Mouse (Mus musculus) MEL-GATA-1-ER (cell line): Measurements from ENCODE around the gene Txk.

ENCODE experiments used
- DNase-seq: peaks from one replicate; pipeline ENCODE4 v3.0.0-alpha.2; 2012; ENCODE audit warnings: low read depth; ENCODE audit errors: extremely low read depth

Txk gene

DNA sequence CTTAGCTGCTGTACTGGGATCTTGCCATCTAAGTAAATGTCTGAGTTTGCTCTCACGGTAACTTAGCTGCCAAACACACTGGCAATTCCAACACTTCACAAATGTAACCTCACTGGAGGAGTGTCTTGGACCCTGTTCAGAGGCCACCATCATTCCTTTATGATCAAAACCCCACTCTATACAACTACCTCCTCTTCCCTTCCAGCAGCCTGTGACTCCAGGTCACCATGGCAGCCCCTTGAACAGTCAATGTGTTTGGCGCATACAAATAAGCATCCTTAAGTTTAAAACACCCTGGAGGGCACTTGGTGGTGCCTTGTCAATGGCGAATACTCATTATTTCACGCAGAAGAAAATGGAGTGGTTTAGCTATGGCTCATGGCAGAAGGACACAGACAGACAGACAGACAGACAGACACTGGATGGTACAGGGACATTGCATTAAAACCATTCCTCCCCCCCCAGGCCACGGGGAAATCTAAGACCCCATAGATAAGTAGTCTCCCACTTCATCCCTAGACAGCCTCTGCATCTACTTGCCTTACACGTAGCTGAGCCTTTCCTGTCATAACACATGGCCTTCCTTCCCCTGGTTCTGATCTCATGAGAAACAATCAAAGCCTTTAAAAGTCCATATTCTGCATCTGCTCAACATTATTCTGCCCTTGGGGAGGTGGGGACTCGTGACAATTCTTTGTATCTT, 1.4 kb downstream of the Txk start:
- no peak for DNase-seq

DNA sequence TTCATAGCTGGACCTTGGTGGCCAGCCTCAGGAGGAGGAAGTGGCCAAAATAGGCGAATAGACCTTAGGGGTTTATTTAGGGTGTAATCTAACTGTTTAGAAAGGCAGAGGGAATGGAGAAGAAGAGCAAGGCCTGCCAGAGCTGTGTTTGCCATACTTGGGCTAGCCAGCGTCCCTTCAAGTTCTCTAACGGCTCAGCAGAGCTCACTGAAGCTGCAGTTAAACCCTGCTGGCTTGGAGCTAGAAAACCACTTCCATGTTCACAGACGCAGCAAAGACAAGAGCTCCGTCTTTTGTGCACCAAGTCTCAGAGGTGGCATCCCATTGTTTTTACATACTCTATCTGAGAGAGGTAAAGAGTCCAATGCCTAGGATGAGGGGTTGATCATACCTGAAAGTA, 2.4 kb downstream of the Txk start:
- DNase-seq = no peak

DNA sequence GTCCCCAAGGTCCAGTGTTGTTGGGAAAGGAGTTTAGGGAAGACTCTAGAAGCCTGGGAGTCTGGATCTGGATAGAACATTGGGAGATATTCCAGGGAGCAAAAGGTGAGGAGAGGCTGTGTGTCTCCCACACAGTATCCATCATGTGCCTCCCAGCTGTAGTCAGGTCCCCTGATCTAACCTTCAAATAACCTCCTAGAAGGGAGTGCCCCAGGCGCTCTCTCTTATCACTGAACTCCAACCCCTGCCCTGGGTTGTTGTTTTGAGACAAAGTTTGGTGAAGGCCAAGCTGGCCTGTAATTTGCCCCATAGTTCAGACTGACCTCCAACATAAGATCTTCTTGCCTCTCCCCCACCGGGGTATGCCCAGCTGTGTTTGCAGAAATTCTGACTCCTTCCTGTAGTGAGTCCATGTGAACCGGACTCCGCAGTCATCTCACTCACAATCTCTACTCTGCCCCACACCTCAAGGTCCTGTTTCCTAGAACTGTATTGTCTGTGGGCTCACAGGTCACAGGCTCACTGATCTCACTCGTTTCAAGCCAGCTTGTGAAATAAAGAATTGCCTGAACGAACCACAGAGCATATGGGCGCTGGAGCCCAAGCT, 3.8 kb downstream of the Txk start:
- DNase-seq = no peak

DNA sequence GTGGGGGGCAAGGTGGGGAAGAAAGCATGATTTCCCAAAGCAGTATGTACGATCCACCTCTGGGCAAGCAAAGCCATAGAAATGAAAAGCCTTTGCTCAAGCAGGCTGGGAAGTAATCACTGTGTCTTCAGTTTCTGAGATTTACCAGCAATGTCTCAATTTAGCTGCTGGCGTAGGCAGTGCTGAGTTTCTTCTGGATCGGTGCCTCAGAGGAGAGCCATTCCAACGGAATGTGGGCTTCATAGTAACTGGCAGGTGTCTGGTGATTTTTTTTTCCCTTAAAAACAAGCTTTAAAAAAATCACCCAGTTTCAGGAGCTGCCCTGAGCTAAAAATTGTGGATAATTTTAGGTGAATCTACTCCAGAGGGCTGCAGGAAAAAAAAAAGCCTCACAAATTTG, 5.2 kb downstream of the Txk start:
- no peak for DNase-seq

DNA sequence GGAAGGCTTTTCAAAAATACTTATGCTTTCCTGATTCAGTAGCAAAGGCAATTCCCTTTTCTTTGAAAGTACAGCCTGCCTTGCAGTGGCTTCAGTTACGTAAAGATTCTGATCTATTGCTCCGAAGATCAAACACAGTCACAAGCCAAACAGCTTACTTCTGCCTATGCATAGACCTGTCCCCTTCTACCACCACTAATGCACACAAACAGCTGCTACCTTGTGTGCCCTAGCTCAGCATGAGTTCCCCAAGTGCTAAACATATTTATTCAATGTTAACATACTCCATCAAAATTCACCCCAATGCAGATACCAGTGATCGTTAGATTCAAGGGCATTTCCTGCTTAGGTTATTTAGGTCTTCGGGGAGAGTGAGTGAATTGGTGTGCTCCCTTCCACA, 6.1 kb downstream of the Txk start:
- no peak for DNase-seq

DNA sequence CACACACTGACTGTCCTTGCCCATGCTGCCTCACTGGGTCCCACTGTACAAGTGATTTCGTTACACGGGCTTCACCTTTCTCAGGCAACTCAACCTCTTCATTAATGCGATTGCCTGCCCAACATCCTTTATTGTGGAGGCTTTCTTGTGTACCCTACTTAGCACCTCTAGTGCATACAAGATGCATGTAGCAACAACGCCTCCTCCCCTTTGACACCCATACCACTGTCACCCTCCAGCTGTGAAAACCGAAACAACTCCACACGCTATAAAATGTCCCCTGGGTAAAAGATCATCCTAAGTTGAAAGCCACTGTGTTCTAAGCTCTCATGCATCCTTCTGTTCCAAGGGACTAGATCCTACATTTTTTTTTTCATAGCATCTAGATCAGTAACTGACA, 9.5 kb downstream of the Txk start:
- no peak for DNase-seq

DNA sequence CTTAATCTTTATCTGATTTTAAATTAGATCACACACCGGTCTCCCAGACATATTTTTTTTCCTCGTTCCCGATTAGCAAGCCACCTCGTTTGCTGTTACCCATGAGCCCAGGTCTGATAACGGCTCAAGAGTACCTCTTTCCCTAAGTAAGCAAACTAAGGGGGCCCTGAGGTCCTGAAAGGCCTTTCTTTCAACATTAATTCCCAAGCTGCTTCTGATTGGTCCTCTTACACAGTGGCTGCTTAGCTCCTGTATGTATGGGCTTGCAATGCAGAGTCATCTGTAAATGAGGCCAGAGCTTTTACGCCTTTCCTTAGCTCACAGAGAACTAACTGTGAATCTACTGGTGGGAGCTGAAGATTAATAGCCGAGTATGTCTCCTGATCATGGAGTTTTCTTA, 15.7 kb downstream of the Txk start:
- DNase-seq = no peak

DNA sequence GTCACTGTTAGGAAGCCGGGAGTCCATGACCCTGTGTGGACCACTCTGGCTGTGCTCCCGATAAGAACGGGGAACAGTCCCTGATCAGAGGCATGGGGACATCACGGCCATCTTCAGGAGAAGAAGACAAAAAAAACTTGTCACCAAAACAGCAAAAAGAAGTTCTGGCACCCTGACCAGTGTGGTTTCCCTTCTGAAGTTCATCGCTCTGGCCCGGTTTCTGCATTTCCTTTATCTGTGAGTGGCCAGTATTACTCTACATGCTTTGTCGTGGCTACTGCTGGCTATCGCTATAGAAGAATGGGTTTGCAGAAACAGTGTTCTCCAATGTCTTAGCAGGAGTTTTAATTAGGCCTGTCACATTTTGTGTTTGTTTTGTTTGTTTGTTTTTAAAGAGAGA, 16.1 kb downstream of the Txk start:
- no peak for DNase-seq

DNA sequence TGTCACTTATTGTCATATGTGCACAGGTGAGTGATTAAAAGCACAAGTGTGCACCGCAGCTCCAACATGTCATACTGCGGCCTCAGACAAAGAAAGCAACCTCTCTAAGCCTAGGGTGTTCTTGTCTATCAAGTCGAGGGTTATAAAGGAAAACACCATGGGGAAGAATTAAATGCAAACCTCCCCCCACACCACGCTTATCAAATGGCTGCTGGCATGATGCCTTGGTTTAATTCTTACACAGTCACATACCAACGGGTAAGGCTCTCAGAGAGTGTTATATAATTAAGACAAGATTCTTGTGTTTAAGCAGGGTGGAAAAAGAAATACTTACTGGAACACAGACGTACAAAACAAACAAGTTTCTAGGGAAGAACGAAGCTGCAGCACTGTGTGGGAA, 16.8 kb downstream of the Txk start:
- DNase-seq = no peak

DNA sequence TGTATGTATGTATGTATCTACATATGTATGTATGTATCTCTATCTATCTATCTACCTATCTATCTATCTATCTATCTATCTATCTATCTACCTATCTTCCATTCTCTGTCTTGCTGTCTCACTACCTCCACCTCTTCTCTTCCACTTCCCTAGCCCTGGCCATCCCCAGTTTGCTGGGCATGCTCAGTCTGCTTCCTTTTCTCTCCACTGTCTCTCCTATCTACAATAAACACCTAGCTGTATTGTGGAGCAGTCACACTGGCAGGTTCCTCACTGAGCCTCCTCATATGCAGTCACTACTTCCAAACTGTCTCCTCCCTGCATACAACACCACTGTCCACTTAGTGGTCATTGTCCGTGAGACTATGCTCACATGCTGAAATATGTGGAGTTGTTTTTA, 19.7 kb downstream of the Txk start:
- DNase-seq = no peak

DNA sequence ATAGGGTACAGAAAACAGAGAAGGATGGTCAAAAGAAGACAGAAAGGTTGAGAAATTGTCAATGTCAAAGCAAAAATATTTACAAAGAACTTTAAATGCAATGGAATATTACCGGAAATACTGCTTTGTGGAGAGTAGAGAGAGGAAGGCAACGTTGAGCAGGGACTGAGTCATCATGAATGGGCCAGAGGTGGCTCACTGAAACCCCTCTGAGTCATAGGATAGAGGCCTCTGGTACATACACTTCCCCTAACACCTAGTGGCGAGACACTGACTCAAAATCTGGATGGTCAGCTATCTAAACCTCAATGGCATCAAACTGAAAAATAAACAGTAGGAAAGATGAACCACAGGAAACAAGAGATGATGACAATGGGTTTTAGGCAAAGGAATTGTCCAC, 27.2 kb downstream of the Txk start:
- no peak for DNase-seq

DNA sequence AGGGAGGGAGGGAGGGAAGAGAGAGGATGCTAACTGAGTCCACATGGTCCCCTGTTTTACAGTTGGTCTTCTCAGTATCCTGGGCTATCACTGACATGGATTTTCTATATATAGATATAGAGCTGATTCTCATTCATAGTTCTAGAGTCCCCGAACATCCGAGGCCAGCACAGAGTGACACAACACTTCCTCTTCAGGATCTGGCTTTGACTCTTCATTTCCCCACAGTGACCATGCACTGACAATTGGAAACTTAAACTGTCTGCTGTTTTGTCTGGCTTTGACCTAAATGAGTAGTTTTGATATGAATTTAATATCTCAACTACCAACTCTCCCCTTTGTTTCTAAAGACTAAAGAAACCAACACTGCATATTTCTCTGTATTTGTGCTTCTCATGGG, 29.1 kb downstream of the Txk start:
- no peak for DNase-seq

DNA sequence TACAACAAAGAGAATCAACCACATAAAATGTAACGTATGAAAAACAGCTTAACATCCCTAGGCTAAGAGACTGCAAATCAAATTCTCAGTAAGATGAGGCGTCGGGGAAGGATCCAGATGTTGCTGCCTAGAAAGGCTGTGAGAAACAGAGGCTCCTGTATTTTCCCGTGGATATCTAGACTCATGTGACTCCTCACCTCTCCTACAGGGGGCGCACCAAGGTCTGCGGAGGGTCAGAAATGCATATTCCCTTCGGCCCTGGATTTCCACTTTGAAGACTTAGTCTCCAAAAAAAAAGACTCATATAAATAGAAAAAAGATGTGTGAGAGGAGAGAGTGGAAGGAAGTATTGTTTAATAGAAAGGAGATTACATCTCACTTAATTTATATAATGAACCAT, 32.0 kb downstream of the Txk start:
- DNase-seq = no peak

DNA sequence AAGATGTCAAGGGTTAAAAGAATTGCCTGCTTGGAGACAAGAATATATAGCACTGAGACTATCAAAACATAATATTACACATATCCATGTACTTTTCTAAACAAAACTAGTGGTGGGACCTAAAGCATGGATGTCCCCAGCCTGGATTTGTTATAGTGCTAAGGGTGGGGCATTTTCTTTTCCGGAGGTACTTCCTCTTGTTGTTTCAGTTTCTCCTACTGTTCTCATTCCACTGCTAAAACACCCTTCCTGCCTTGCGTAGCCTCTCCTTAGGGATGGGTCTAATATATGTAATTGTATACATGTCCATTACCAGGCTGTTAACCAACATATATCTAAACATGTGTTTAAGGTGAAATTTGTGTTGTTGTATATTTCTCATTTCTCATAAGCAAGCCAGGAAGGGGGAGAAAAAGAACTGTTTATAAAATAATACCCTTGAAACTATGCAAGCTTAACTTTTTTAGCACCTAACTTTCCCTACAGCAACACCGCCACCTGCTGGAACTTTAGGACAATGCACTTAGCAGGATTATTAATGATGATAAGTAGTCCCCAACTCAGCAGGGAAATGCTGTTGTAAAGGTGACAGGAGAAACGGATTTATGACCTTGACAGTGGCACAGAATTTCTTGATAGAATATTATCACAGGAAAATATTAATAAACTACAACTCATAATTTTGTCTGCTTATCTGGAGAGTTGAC, 41.9 kb downstream of the Txk start:
- peak; percentile 37 for DNase-seq

DNA sequence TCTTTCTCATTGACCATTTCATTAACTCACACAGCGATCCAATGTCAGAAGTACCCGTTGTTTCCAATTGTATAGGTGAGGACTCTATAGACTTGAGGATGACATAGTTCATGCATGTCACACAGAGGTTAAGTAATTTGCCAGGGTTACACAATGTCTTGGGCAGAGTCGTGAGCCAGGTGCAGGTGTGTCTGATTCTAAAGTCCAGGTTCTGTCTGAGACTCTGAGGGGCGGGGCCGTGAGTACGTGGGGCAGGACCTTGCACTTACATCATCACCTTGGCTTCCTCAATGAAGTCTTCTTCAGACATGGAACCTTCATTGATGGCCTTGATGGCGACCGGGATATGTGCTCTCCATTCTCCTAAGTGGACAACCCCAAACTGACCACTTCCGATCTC, 42.6 kb downstream of the Txk start:
- no peak for DNase-seq

DNA sequence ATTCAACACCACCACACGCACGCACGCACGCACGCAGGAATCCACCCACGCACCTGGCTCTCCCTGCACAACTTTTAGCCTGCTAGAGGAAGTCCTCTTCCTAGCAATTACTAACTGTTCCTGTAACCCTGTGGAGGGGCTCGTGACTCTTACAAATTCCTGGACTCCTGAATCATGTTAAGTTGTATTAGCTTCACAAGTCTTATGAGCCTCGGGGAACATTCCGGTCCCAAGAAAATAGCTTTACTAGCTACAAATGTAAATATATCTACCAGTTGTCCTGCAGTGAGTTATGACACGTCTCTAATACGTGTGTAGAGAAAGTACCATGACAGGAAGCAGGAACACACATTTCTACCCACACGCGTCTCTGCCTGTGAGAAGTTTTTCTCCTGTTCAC, 43.1 kb downstream of the Txk start:
- no peak for DNase-seq

DNA sequence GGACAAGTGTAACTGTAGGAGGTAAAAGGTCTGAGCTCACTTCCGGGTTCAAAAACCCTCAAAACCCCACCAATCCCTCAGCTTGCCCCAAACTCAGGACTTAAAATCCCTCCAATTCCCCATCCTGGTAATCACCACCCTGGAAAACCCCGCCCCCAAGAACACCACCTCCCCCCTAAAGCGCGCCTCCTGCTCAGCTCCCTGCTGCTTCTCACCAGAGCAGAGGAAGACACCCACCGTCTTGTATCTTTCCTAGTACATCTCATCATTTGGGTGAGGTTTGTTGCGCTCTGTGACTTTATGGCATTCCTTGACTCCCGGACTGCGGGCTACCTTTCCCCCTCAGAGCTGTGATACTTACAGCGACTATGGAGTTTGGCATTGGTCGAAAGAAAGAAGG, 45.9 kb downstream of the Txk start:
- DNase-seq = no peak

DNA sequence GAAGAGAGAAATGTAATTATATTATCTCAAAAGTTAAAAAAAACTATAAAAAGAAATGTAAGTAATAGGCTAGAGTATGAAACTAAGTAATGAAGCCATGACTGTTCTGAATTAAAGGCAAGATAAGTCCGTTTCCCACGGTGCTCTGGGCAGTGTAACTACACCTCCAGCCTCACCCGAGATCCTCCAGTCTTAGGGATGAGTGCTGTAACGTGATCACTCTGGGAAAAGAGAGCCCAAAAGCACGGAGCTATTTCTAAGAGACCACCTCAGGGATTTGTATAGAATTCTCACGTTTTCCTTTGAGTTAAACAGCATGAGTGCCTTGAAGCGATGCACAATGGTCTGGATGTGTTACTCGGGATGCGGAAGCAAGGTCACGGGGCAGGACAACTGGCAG, 46.5 kb downstream of the Txk start:
- DNase-seq = no peak

DNA sequence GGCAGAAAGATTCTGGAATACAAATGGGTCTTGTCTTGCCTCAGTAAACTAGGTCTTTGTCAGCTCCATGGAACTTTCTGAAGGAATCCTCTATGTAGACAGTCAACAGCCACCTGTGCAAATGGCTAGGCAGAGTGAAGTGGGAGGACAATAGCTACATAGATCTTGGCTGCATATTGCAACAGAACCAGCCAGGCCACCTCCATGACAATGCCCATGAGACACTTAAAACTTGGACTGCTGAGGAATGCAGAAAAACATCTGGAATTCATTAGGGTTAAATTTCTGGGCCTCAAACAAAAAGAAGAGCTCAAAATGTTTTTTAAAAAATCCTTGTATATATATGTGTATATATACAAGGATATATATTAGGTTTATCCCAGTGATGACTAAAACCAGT, 50.4 kb downstream of the Txk start:
- DNase-seq = no peak

DNA sequence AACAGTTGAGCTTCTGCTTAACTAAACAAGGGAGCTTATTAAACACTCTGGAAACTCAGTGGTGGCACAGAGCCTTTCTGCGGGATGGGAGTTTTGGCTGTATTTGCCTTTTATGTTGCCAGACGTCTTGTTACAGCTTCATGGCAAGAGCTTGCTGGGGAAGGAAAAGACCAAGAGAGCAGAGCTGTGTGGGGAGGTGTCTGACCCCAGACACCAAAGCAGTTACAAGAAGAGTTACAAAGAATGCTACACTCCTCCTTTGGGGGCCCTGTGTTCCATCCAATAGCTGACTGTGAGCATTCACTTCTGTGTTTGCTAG, 53.1 kb downstream of the Txk start:
- DNase-seq = no peak

DNA sequence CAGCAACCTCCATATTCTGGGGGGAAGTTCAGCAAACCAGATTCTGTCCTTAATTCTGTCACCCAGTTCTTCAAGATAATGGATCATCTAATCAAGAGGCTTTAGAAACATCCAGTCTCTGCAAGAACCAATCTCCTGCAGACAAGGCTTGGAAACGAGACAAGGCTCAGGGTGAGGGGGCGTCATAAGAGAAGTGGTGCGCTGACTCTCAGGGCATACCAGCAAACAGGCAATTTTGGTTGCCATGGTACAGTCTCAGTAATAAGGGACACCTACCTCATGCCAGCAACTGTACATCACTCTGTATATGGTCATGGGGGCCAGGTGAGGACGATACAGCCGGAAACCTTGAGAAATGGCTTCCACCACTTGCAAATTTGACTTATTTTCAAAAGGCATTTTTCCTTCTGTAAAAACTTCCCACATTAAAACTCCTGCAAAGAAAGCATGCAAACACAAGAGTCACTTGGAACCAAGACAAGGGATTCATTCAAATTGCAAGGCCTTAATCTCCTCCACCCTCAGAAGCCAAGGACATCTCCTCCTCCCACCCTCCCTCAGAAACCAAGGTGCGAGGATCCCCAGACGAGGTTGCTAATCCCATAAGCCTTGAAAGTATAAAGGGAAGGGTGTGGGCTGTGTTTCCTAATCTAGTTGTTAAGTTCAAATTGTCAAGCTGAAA, 53.6 kb downstream of the Txk start:
- DNase-seq = no peak

DNA sequence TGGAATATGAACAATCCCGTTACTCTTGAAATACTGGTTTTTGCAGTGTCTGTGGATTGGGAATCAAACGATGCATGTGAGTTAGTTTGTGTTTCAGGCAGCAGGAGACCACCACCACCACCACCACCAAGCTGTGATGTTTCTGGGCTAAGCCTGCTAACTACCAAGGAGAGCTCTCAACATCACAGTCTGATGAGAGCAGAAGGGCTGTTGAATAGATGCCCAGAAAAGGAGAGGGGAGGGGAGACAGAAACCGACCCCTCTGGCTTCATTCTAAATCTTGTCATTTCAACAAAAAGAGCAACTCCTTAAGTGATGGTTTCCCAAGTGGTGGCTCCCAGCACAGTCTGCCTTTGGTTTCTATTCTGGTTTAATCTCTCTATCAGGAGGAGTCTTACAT, 54.2 kb downstream of the Txk start:
- no peak for DNase-seq

DNA sequence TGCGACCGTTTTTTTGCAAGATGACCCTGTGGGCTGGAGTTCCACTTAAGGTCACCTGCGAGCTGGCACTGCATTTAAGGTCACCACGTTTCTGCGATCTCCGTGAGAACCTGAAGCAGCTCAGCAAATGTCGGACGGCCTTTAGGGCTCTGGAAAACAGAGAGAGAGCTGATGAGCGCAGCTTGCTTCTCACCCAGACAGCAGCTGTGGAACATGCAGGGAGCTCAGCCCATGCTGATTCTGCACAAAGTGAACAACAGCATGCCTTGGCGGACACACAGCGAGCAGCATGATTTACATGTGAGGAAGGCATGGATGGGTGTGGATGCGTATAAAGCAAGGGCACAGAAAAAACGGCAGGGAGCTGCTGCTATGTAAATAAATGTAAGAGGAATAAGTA, 56.1 kb downstream of the Txk start:
- no peak for DNase-seq
